ENCODE assay signal across 15 mouse cellular contexts in genomic region chr2:18928196-18928595, GRCm38 (mm10).
DNase-seq lines count a peak whose midpoint lies in the region; ATAC-seq and TF ChIP-seq lines count a peak whose summit lies in the region.
"Had no signal": no experiment of that assay in that cellular context is flagged by ENCODE, and none has a peak within 500 bp of the region (broad histone marks: within the 10 kb centered on the region; RNA-seq: fewer than 3 reads in every experiment).

No protein-coding gene starts in this region.

- WGBS in intestine, embryonic 16.5 days = 65% methylated on average over 8 of the region's 8 CpGs
- 55% methylated on average over 8 of the region's 8 CpGs for WGBS in intestine, embryonic 15.5 days
- WGBS in liver, embryonic 15.5 days (ENCODE audit: insufficient replicate concordance) = 39% methylated on average over 8 of the region's 8 CpGs

- ATAC-seq in intestine, embryonic 16.5 days = 0 out of 2 replicates have a peak, but pooled peaks have one; percentile 5
- ATAC-seq in intestine, embryonic 15.5 days = no peak; the same call in 1 of the 2 replicates
- peak; percentile 26; the same call in 1 of the 2 replicates for ATAC-seq in liver, embryonic 15.5 days (ENCODE audit: insufficient read depth)

- no peak overlapping the region for H3K4me2 ChIP-seq in intestine, embryonic 16.5 days (ENCODE audit: low read depth, low read length)
- H3K4me2 ChIP-seq in intestine, embryonic 15.5 days (replicated peaks) = no peak overlapping the region
- no peak overlapping the region for H3K4me2 ChIP-seq in liver, embryonic 15.5 days
- H3K4me2 ChIP-seq: embryonic facial prominence, embryonic 15.5 days; heart, embryonic 15.5 days; lung, embryonic 14.5 days; midbrain, embryonic 12.5 days had no signal

- no peaks in the 10 kb centered on the region for H3K36me3 ChIP-seq in intestine, embryonic 16.5 days (ENCODE audit: control insufficient read depth, insufficient read depth, low read length)
- H3K36me3 ChIP-seq in intestine, embryonic 15.5 days = no peaks in the 10 kb centered on the region
- H3K36me3 ChIP-seq in liver, embryonic 15.5 days (replicated peaks) = no peaks in the 10 kb centered on the region
- H3K36me3 ChIP-seq: embryonic facial prominence, embryonic 15.5 days; heart, embryonic 15.5 days; midbrain, embryonic 12.5 days had no signal

- TF ChIP-seq CTCF in bone marrow macrophage, adult 2 months (IDR thresholded peaks at IDR 0.05; ENCODE audit: low read depth, low read length) = no peak

- no peak overlapping the region for H3K9ac ChIP-seq in intestine, embryonic 16.5 days (ENCODE audit: low read depth, low read length)
- no peak overlapping the region for H3K9ac ChIP-seq in intestine, embryonic 15.5 days
- no peak overlapping the region for H3K9ac ChIP-seq in liver, embryonic 15.5 days
- H3K9ac ChIP-seq: embryonic facial prominence, embryonic 15.5 days; heart, embryonic 15.5 days; lung, embryonic 14.5 days; midbrain, embryonic 12.5 days had no signal

- H3K27ac ChIP-seq in intestine, embryonic 16.5 days (ENCODE audit: low read length) = no peak overlapping the region
- no peak overlapping the region for H3K27ac ChIP-seq in intestine, embryonic 15.5 days
- peak overlapping the region; percentile 14; the same call in 1 of the 2 replicates for H3K27ac ChIP-seq in bone marrow macrophage, adult 2 months (ENCODE audit: insufficient read depth, low read depth, low read length)
- peak overlapping the region; percentile 2; the same call in 1 of the 2 replicates for H3K27ac ChIP-seq in liver, embryonic 15.5 days (replicated peaks)
- H3K27ac ChIP-seq: embryonic facial prominence, embryonic 15.5 days; heart, embryonic 15.5 days; midbrain, embryonic 12.5 days had no signal

- no peak for TF ChIP-seq POLR2A in bone marrow macrophage, adult 2 months (IDR thresholded peaks at IDR 0.05; ENCODE audit: borderline replicate concordance, low read depth, low read length)

- no peaks in the 10 kb centered on the region for H3K9me3 ChIP-seq in intestine, embryonic 16.5 days (ENCODE audit: control insufficient read depth, low read length)
- no peaks in the 10 kb centered on the region for H3K9me3 ChIP-seq in intestine, embryonic 15.5 days
- H3K9me3 ChIP-seq in liver, embryonic 15.5 days (replicated peaks) = no peaks in the 10 kb centered on the region
- H3K9me3 ChIP-seq: embryonic facial prominence, embryonic 15.5 days; heart, embryonic 15.5 days; midbrain, embryonic 12.5 days had no signal

- H3K4me3 ChIP-seq in intestine, embryonic 16.5 days (ENCODE audit: low read length) = no peak overlapping the region
- no peak overlapping the region for H3K4me3 ChIP-seq in intestine, embryonic 15.5 days (replicated peaks)
- no peak overlapping the region for H3K4me3 ChIP-seq in bone marrow macrophage, adult 2 months (ENCODE audit: insufficient read depth, low read length)
- no peak overlapping the region for H3K4me3 ChIP-seq in liver, embryonic 15.5 days (replicated peaks)
- H3K4me3 ChIP-seq: embryonic facial prominence, embryonic 15.5 days; heart, embryonic 15.5 days; midbrain, embryonic 12.5 days had no signal

- H3K4me1 ChIP-seq in intestine, embryonic 16.5 days (ENCODE audit: control insufficient read depth, insufficient read depth, low read length) = peaks cover 2% of the 10 kb centered on the region; the same call in 1 of the 2 replicates
- H3K4me1 ChIP-seq in intestine, embryonic 15.5 days (replicated peaks) = peaks cover 9% of the 10 kb centered on the region; the same call in 1 of the 2 replicates
- H3K4me1 ChIP-seq in bone marrow macrophage, adult 2 months (ENCODE audit: control insufficient read depth, insufficient read depth, low read length) = peaks cover 58% of the 10 kb centered on the region
- peaks cover 41% of the 10 kb centered on the region for H3K4me1 ChIP-seq in liver, embryonic 15.5 days (replicated peaks)

- H3K27me3 ChIP-seq in intestine, embryonic 16.5 days (replicated peaks; ENCODE audit: control insufficient read depth, insufficient read depth, low read length) = no peaks in the 10 kb centered on the region
- H3K27me3 ChIP-seq in intestine, embryonic 15.5 days (replicated peaks) = no peaks in the 10 kb centered on the region
- no peaks in the 10 kb centered on the region for H3K27me3 ChIP-seq in liver, embryonic 15.5 days
- H3K27me3 ChIP-seq: embryonic facial prominence, embryonic 15.5 days; heart, embryonic 15.5 days; midbrain, embryonic 12.5 days had no signal

- DNase-seq in cerebellum, postnatal 10 days = peak; percentile 71 to 78
- no peak for DNase-seq in cerebellum, postnatal 4 days (ENCODE audit: low spot score in 2 of 2)
- DNase-seq in kidney, postnatal 10 days = no peak
- no peak for DNase-seq in Muller cell, postnatal 12 days (ENCODE audit: inconsistent ontology term)
- DNase-seq: adrenal gland, postnatal 36 days; cerebellum, adult 9-10 months; kidney, adult 11 months; lung, embryonic 14.5 days had no signal

Comparison
In these comparisons a context has a peak if more than half of its experiments do, and no peak if none do; other contexts are left out.
1. DNase-seq: peak in cerebellum, postnatal 10 days (2 of 2); none in cerebellum, postnatal 4 days (0 of 2), kidney, postnatal 10 days (single experiment) and Muller cell, postnatal 12 days (single experiment).
2. H3K27ac ChIP-seq: peak in bone marrow macrophage, adult 2 months (single experiment) and liver, embryonic 15.5 days (single experiment); none in intestine, embryonic 16.5 days (single experiment) and intestine, embryonic 15.5 days (single experiment).